Mouse (Mus musculus): ENCODE data around the gene Cbarp. TPM values are rescaled to one million over a fixed set of nuclear protein-coding genes. Genes with fewer than 3 reads are reported as not detected.

Gene Cbarp
- polyA plus RNA-seq, 1 experiment from 2014 or later, result 5.5 TPM

DNA sequence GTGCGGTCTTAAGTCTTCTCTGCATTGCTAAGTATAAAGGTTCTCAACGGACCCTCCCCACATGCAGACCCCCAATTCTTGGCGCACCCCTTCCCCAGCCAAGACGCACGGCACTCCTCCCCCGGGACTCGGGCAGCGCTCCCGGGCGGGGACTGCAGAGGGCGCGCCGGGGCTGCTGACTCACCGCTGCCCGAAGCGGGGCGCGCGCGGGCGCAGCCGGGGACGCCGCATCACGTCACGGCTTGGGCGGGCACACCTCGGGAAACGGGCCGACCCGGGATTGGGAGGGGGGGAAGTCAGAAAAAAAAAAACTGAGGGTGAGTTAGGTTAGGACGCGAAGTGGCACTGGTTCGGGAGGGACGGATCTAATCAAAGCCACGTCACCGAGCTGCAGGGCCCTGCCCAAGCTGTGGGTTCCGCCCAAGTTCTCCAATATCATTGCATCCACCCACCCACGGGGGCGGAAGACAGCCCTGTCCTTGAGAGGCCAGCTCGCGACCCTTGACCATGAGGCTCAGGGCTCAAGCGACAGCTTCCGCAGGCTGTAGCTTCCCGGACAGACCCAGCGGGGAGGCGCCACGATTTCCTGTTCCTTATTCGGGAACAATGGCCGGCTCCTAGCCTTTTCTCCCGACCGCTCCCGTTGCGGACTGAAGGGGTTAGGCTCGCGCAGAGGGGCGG, 8.1 kb upstream of the Cbarp start:
- H3K4me1 ChIP-seq (ENCODE audit: insufficient read depth, low read depth, low read length), result peaks cover 30% of the 10 kb centered on the region
- H3K36me3 ChIP-seq (ENCODE audit: insufficient read depth, low read length), result peaks cover 12% of the 10 kb centered on the region; the same call in 1 of the 2 replicates

DNA sequence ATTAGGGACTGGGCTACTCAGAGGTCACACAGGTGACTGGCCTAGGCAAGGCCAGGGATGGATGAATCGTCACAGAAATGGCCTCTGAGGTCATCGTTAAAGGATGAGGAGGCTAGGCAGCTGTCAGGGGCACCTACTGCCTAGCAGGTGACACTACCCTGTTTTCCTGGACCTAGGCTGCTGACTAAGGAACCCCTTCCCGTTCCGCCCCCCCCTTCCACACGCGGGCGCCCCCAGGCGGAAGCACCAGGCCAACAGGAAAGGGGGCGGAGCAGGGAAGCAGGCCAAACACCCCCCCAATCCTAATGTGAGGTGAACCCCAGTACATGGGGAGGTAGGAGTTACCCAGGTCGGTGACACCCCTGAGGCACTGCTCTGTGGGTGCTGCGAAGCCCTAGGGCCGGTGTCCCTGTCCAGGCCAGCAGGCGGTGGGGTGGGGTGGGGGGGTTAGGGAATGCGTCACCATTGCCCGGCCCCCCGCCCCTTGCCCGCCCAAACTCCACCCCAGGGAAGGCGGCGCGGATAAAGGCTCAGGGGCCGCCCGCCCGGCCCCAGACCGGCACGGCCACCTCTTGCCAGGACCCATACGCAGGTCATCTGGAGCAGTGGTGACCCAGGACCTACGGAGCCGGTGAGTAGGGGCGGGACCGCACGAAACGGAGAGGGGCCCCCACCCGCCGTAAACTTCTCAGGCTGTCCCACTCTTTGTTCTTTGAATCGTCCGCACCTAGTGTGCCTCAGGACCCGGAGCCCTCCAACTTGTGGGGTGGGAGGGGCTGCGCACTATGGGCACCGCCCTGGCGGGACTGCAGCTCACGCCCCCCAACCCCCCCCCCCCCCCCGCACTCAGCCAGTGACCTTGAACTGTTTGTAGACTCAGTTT, 7.3 kb upstream of the Cbarp start, which contains the start of gene Midn:
TSS of gene Midn (plus strand) at position 554 of the 883 bp plus-strand sequence.
- peak; percentile 72 for TF ChIP-seq EP300 (IDR thresholded peaks at IDR 0.05)
- TF ChIP-seq CTCF (IDR thresholded peaks at IDR 0.05), result peak; percentile 74
- peaks cover 23% of the 10 kb centered on the region for H3K4me1 ChIP-seq (ENCODE audit: insufficient read depth, low read depth, low read length)
- peak within 1 kb of the TSS; percentile 83 for H3K9ac ChIP-seq (replicated peaks; ENCODE audit: low read depth)
- ATAC-seq, result peak; percentile 56
- no peaks in the 10 kb centered on the region for H3K9me3 ChIP-seq (ENCODE audit: low read length)
- peaks cover 6% of the 10 kb centered on the region; the same call in 1 of the 2 replicates for H3K36me3 ChIP-seq (ENCODE audit: insufficient read depth, low read length)
- peak within 1 kb of the TSS; percentile 85 for H3K4me3 ChIP-seq (ENCODE audit: low read depth, low read length)
- under 1% methylated on average over 30 of the region's 42 CpGs for WGBS
- H3K27ac ChIP-seq (ENCODE audit: low read length), result peak within 1 kb of the TSS; percentile 100
- no peaks in the 10 kb centered on the region for H3K27me3 ChIP-seq (replicated peaks; ENCODE audit: insufficient read depth, low read length)
- H3K4me2 ChIP-seq (replicated peaks; ENCODE audit: low read depth, low read length), result peak within 1 kb of the TSS; percentile 90
- DNase-seq (ENCODE audit: low spot score), result peak; percentile 89

More for the DNA sequence above, 8.1 kb upstream of the Cbarp start:
- H3K9me3 ChIP-seq (ENCODE audit: low read length), result no peaks in the 10 kb centered on the region
- H3K27ac ChIP-seq (ENCODE audit: low read length), result peak overlapping the region; percentile 100
- H3K27me3 ChIP-seq (replicated peaks; ENCODE audit: insufficient read depth, low read length), result no peaks in the 10 kb centered on the region
- DNase-seq (ENCODE audit: low spot score), result peak; percentile 97
- under 1% methylated on average over 50 of the region's 57 CpGs for WGBS
- peak overlapping the region; percentile 83 for H3K9ac ChIP-seq (replicated peaks; ENCODE audit: low read depth)
- peak; percentile 55 for ATAC-seq
- H3K4me2 ChIP-seq (replicated peaks; ENCODE audit: low read depth, low read length), result peak overlapping the region; percentile 90
- peak overlapping the region; percentile 85 for H3K4me3 ChIP-seq (ENCODE audit: low read depth, low read length)
- TF ChIP-seq EP300 (IDR thresholded peaks at IDR 0.05) (no peak; the same call in 1 of the 2 replicates), CTCF (IDR thresholded peaks at IDR 0.05) (peak; percentile 79)

- 0 out of 2 replicates have a peak overlapping the region, but pooled peaks have one; percentile 90 for H3K4me2 ChIP-seq (replicated peaks; ENCODE audit: low read depth, low read length)
- H3K27ac ChIP-seq (ENCODE audit: low read length), result peak overlapping the region; percentile 100
- no peak overlapping the region for H3K9ac ChIP-seq (replicated peaks; ENCODE audit: low read depth)
- 63% methylated on average over 5 of the region's 5 CpGs for WGBS
- DNase-seq (ENCODE audit: low spot score) (peak; percentile 51), ATAC-seq (no peak)
- peaks cover 22% of the 10 kb centered on the region for H3K4me1 ChIP-seq (ENCODE audit: insufficient read depth, low read depth, low read length)
- no peaks in the 10 kb centered on the region for H3K27me3 ChIP-seq (replicated peaks; ENCODE audit: insufficient read depth, low read length)
- H3K36me3 ChIP-seq (ENCODE audit: insufficient read depth, low read length), result peaks cover 6% of the 10 kb centered on the region; the same call in 1 of the 2 replicates
- no peaks in the 10 kb centered on the region for H3K9me3 ChIP-seq (ENCODE audit: low read length)
- no peak for TF ChIP-seq EP300 (IDR thresholded peaks at IDR 0.05)
- no peak overlapping the region; the same call in 1 of the 2 replicates for H3K4me3 ChIP-seq (ENCODE audit: low read depth, low read length)
Measured at GRCm38 (mm10) chr10:80147146-80147718, 6.6 kb upstream of the Cbarp start.

DNA sequence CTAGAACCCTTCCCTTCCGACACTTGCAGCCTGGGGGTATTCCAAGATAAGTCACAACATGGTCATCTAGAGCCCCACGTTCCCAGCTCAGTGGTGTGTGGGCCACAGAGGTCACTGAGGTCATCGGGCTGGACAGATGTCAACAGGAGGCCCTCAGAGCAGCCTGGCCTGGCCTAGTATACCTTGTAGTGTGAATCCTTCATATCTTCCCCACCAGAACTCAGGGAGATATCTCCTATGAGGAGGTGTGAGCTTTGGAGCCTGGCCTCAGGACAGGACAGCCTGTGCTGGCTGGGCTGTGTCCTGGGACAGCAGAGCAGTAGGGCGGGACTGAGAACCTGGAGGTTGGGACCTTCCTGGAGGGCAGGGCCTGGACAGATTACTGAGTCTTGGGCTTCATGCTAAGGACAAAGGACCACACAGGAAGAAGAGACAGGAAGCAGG, 6.0 kb upstream of the Cbarp start:
- peak overlapping the region; percentile 100 for H3K27ac ChIP-seq (ENCODE audit: low read length)

DNA sequence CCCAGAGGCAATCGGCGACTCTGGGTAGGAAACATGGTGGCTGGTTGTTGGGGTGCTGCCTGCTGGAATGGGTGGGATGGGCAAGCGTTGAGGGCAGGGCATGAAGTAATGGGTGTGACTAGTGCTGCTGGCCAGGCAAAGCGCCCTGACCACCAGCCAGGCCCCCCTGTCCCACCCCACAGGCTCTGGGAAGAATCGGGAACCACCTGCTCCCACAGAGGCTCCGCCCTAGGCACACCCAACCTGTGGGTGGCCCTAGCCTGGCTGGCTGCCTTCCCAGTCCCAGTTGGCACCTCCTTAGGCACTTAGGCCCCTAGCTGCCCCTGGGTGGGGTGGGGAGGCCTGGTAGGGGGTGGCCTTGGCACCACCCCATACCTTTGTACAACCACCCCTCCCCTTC, 5.3 kb upstream of the Cbarp start:
- H3K4me2 ChIP-seq (replicated peaks; ENCODE audit: low read depth, low read length), result no peak overlapping the region
- WGBS, result 64% methylated on average over 6 of the region's 6 CpGs
- peak overlapping the region; percentile 100 for H3K27ac ChIP-seq (ENCODE audit: low read length)
- H3K27me3 ChIP-seq (replicated peaks; ENCODE audit: insufficient read depth, low read length), result no peaks in the 10 kb centered on the region
- TF ChIP-seq EP300 (IDR thresholded peaks at IDR 0.05) (0 out of 2 replicates have a peak, but pooled peaks have one; percentile 13), CTCF (IDR thresholded peaks at IDR 0.05) (no peak)
- peaks cover 6% of the 10 kb centered on the region; the same call in 1 of the 2 replicates for H3K36me3 ChIP-seq (ENCODE audit: insufficient read depth, low read length)
- ATAC-seq (no peak), DNase-seq (ENCODE audit: low spot score) (peak; percentile 56)
- H3K9me3 ChIP-seq (ENCODE audit: low read length), result no peaks in the 10 kb centered on the region
- H3K9ac ChIP-seq (replicated peaks; ENCODE audit: low read depth), result no peak overlapping the region
- H3K4me1 ChIP-seq (ENCODE audit: insufficient read depth, low read depth, low read length), result peaks cover 15% of the 10 kb centered on the region; the same call in 1 of the 2 replicates
- no peak overlapping the region for H3K4me3 ChIP-seq (ENCODE audit: low read depth, low read length)

More for the DNA sequence above, 6.0 kb upstream of the Cbarp start:
- Histone ChIP-seq H3K36me3 (ENCODE audit: insufficient read depth, low read length) (peaks cover 6% of the 10 kb centered on the region; the same call in 1 of the 2 replicates), H3K4me3 (ENCODE audit: low read depth, low read length) (no peak overlapping the region), H3K9ac (replicated peaks; ENCODE audit: low read depth) (0 out of 2 replicates have a peak overlapping the region, but pooled peaks have one; percentile 12), H3K9me3 (ENCODE audit: low read length) (no peaks in the 10 kb centered on the region), H3K4me2 (replicated peaks; ENCODE audit: low read depth, low read length) (no peak overlapping the region), H3K27me3 (replicated peaks; ENCODE audit: insufficient read depth, low read length) (no peaks in the 10 kb centered on the region), H3K4me1 (ENCODE audit: insufficient read depth, low read depth, low read length) (peaks cover 18% of the 10 kb centered on the region)
- 62% methylated on average over 4 of the region's 4 CpGs for whole genome bisulfite sequencing
- TF ChIP-seq CTCF (IDR thresholded peaks at IDR 0.05) (no peak), EP300 (IDR thresholded peaks at IDR 0.05) (peak; percentile 86)
- DNase-seq (ENCODE audit: low spot score) (peak; percentile 37), ATAC-seq (no peak)

Data from lung, postnatal 0 days (tissue).